ENCODE assay signal across 12 mouse cellular contexts in the genomic region with DNA sequence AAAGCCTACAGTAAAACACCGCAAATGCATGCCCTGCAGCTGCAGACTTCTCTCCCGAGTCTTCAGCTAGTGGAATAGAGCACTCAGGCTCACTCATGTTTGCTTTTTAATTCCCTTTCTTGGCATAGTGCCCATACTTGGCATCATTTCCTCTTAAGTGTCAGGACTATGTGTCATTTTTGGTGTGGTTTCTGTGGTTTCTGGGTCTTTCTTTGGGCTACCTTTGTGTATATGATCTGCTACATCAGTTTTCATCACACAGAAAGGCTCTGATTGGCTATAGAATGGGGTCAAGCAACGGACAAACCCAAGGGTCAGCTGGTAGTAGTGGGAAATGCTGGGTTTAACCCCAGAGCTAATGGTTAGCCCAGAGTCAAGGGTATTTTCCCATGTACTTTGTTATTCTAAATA.
DNase-seq lines count a peak whose midpoint lies in the region; ATAC-seq and TF ChIP-seq lines count a peak whose summit lies in the region.
"Had no signal": no experiment of that assay in that cellular context is flagged by ENCODE, and none has a peak within 500 bp of the region (broad histone marks: within the 10 kb centered on the region; RNA-seq: fewer than 3 reads in every experiment).

No protein-coding gene starts in this region.

- no peak overlapping the region for H3K27ac ChIP-seq in lung, embryonic 15.5 days
- no peak overlapping the region for H3K27ac ChIP-seq in midbrain, postnatal 0 days (ENCODE audit: low read depth, low read length)
- H3K27ac ChIP-seq: heart, embryonic 15.5 days had no signal

- no peak overlapping the region for H3K4me3 ChIP-seq in lung, embryonic 15.5 days
- no peak overlapping the region for H3K4me3 ChIP-seq in midbrain, postnatal 0 days (ENCODE audit: low read depth, low read length)
- H3K4me3 ChIP-seq: heart, embryonic 15.5 days had no signal

- TF ChIP-seq CTCF in brain, embryonic 14.5 days (IDR thresholded peaks at IDR 0.05; ENCODE audit: borderline replicate concordance, extremely low read depth, insufficient read depth, insufficient read length) = no peak
- TF ChIP-seq CTCF in midbrain, postnatal 0 days (IDR thresholded peaks at IDR 0.05) = no peak

- TF ChIP-seq POLR2A in brain, embryonic 14.5 days (IDR thresholded peaks at IDR 0.05; ENCODE audit: borderline replicate concordance, extremely low read depth, insufficient read depth, insufficient read length, poor library complexity, severe bottlenecking) = no peak

- no peaks in the 10 kb centered on the region for H3K27me3 ChIP-seq in lung, embryonic 15.5 days
- no peaks in the 10 kb centered on the region for H3K27me3 ChIP-seq in midbrain, postnatal 0 days (ENCODE audit: insufficient read depth, low read length)
- H3K27me3 ChIP-seq: heart, embryonic 15.5 days had no signal

- no peak overlapping the region for H3K9ac ChIP-seq in lung, embryonic 15.5 days
- H3K9ac ChIP-seq in midbrain, postnatal 0 days (replicated peaks; ENCODE audit: low read length, poor library complexity, severe bottlenecking) = no peak overlapping the region
- H3K9ac ChIP-seq: heart, embryonic 15.5 days had no signal

- no peaks in the 10 kb centered on the region for H3K9me3 ChIP-seq in lung, embryonic 15.5 days
- H3K9me3 ChIP-seq in midbrain, postnatal 0 days (ENCODE audit: low read length) = no peaks in the 10 kb centered on the region
- H3K9me3 ChIP-seq: heart, embryonic 15.5 days had no signal

- no peak overlapping the region for H3K4me2 ChIP-seq in lung, embryonic 15.5 days
- no peak overlapping the region for H3K4me2 ChIP-seq in midbrain, postnatal 0 days (ENCODE audit: low read depth, low read length, poor library complexity, severe bottlenecking)
- H3K4me2 ChIP-seq: heart, embryonic 15.5 days had no signal

- DNase-seq in cerebellum, postnatal 10 days = peak; percentile 59 to 77
- no peak for DNase-seq in cerebellum, postnatal 36 days
- no peak for DNase-seq in lung, postnatal 25 days (ENCODE audit: low spot score)
- peak; percentile 87 for DNase-seq in brain, embryonic 14.5 days (ENCODE audit: low read depth)
- peak; percentile 61 for DNase-seq in midbrain, postnatal 0 days (ENCODE audit: low spot score)
- DNase-seq in layer of hippocampus, adult 18-20 months (ENCODE audit: low spot score in 2 of 2) = no peak
- DNase-seq: cerebellum, postnatal 25 days; kidney, postnatal 10 days; left cerebral cortex, postnatal 4 days had no signal

- peak; percentile 39; the same call in 1 of the 2 replicates for ATAC-seq in lung, embryonic 15.5 days (ENCODE audit: borderline replicate concordance, extremely low read depth, low FRiP score, low TSS enrichment)
- peak; percentile 74; the same call in 1 of the 2 replicates for ATAC-seq in midbrain, postnatal 0 days (ENCODE audit: low FRiP score)
- ATAC-seq in monocyte, adult 5-6 weeks (replicated peaks; ENCODE audit: insufficient number of reproducible peaks, low FRiP score, low TSS enrichment, poor library complexity, severe bottlenecking) = no peak

- WGBS in lung, embryonic 15.5 days = 30% methylated on average over 3 of the region's 3 CpGs
- WGBS in midbrain, postnatal 0 days = 39% methylated on average over 3 of the region's 3 CpGs

- H3K4me1 ChIP-seq in lung, embryonic 15.5 days = peaks cover 5% of the 10 kb centered on the region; the same call in 1 of the 2 replicates
- H3K4me1 ChIP-seq in midbrain, postnatal 0 days (ENCODE audit: insufficient read depth, low read length) = peaks cover 3% of the 10 kb centered on the region; the same call in 1 of the 2 replicates

- H3K36me3 ChIP-seq in lung, embryonic 15.5 days = no peaks in the 10 kb centered on the region
- H3K36me3 ChIP-seq in midbrain, postnatal 0 days (ENCODE audit: insufficient read depth, low read length) = peaks cover 4% of the 10 kb centered on the region
- H3K36me3 ChIP-seq: heart, embryonic 15.5 days had no signal

Comparison
In these comparisons a context has a peak if more than half of its experiments do, and no peak if none do; other contexts are left out.
1. DNase-seq: peak in cerebellum, postnatal 10 days (2 of 2), brain, embryonic 14.5 days (single experiment) and midbrain, postnatal 0 days (single experiment); none in cerebellum, postnatal 36 days (0 of 2), lung, postnatal 25 days (single experiment) and layer of hippocampus, adult 18-20 months (0 of 2).